Mouse (Mus musculus) retina, embryonic 14.5 days (tissue): ENCODE measurements around the gene Doc2g.

ENCODE experiments used
- DNase-seq: peaks from one replicate; pipeline ENCODE4 v3.0.0-alpha.2; 2015; ENCODE audit warnings: low spot score

Gene Doc2g

DNA sequence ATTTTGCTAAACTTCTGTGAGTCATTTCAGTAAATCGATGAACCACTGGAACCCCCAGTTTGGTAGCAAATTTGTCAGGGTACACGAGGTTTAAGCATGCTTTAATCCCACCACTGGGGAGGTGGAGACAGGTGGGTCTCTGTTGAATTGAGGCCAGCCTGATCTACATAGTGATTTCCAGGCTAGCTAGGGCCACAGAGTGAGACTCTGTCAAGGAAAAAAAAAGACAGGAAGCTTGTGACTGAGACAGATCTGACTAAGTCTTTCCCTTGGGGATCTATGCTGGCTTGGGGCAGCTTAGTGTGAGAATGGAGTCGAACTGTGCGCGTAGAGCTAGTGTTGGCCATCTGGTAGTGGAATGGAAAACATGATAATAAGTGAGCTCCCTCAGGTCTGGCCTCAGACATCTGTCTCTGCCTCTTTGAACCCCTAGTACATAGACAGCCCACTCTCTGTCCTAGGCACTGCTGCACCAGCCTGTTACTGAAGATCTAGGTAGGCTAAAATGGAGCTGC is 49.5 kb downstream of the Doc2g start:
- DNase-seq: no peak

DNA sequence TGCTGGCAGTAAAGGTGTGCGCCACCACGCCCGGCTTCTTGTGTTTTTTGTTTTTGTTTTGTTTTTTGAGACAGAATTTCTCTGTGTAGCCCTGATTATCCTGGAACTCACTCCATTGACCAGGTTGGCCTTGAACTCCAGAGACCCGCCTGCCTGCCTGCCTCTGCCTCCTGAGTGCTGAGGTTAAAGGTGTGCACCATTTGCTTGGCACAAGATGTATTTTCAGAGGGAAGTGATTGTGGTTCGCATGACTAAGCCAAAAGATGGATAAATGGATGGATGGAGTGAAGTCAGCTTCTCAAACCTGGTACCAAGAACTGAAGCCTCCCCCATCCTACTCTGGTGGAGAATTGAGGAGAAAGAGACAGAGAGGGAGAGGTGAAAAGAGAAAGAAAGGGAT is 51.5 kb downstream of the Doc2g start:
- no peak for DNase-seq

DNA sequence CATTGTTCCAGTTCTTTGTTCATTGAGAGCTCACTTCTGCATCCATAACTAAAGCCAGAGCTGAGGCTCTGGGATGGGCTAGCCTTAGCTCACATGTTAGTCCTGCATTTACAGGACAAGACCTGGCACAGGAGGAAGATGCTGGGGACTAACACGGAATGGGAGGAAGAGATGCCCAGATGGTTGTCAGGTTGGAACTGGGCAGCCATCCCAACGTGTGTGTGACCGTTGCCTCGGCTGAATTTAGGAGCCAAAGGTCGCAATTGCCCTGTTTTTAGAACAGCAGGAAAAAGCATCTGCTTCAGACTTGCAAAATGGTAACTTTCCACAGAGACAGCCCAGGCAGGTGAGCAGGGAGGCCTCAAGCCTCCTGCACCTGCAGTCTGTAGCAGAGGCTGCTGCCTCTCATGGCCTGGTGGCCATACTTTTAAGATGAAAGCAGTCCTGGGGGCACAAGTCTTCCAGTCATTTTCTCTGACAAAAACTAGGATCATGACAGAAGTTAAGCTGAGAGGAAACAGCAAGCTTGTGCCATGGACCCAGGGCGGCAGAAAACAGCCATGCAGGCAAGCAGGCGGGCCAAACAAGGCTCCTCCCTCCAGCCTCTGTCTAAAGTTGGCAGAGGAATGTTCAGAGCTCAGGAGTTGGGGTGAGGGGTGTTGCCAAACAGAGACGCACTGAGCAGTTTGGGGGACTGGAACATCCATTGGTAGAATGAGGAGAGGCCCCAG is 52.3 kb downstream of the Doc2g start:
- no peak for DNase-seq

DNA sequence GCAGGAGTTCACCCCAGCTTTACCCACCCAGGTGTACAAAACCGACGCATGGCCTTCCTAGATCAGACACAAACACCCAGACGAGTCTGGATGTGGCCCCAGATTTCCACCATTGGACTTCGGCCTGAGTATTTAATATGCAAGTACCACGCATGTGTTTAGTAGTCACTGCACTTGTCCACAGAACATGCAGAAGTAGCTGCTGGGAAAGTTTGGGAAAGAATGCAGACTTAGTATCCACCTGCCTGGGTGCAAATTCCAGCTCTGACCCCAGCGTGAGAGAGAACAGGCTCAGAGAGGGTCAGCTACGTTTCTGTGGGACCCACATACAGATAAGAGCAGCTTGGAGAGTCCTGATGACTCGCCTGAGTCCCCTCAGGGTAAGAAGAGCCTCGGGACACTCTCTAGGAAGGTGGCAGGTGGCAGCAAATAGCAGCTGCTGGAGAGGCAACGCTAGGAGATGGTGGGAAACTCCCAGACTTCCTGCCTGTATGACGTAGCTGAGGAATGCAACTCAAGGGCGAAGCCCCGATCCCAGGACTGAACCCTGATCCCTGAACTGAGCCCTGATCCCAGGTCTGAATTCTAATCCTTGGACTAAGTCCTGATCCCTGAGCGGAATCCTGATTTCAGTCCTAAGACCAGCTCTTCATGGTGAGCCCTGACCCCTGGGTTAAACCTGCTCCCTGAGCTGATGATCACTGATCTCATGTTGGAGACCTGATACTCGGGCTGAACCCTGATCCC is 53.0 kb downstream of the Doc2g start:
- no peak for DNase-seq
